Mouse (Mus musculus) ES-E14 (cell line): Measurements from ENCODE around the gene Emsy. TPM values are rescaled to one million over a fixed set of nuclear protein-coding genes. Genes with fewer than 3 reads are reported as not detected.

Experiments used
- DNase-seq: peaks from one replicate; pipeline ENCODE4 v3.0.0-alpha.2; 2013; ENCODE audit warnings: low read depth, low spot score
- H3K27ac ChIP-seq: 2 replicates; pipeline ENCODE4 v1.5.1; 2012; ENCODE audit warnings: low read depth, mild to moderate bottlenecking, low read length, moderate library complexity, mixed read lengths; ENCODE audit not compliant: poor library complexity, insufficient read depth, severe bottlenecking
- H3K36me3 ChIP-seq: 2 replicates; pipeline ENCODE4 v1.6.1; 2012; ENCODE audit warnings: mild to moderate bottlenecking, low read length, moderate library complexity, mixed read lengths; ENCODE audit not compliant: control insufficient read depth, poor library complexity, insufficient read depth, severe bottlenecking
- H3K4me1 ChIP-seq, 2 experiments: fragments of 150-350 bp in 1 of 2; sonication (generic) in 1 of 2; 2 replicates each; pipeline ENCODE4 v1.6.1; 2012; ENCODE audit warnings: low read length in 2 of 2, mild to moderate bottlenecking in 1 of 2, mixed read lengths in 1 of 2; ENCODE audit not compliant: control insufficient read depth in 2 of 2, insufficient read depth in 2 of 2, poor library complexity in 1 of 2
- H3K4me3 ChIP-seq, 2 experiments: fragments of 150-350 bp in 1 of 2; sonication (generic) in 1 of 2; 2 replicates each; pipeline ENCODE4 v1.5.1; 2012; ENCODE audit warnings: low read length in 2 of 2, low read depth in 1 of 2, mild to moderate bottlenecking in 1 of 2, mixed read lengths in 1 of 2; ENCODE audit not compliant: insufficient read depth in 1 of 2, poor library complexity in 1 of 2, severe bottlenecking in 1 of 2
- H3K9ac ChIP-seq: 2 replicates; pipeline ENCODE4 v1.6.1; 2012; ENCODE audit warnings: low read depth, mild to moderate bottlenecking, low read length, mixed read lengths; ENCODE audit not compliant: poor library complexity, insufficient read depth, severe bottlenecking
- H3K9me3 ChIP-seq: fragments of 150-350 bp; sonication (generic); 2 replicates; pipeline ENCODE4 v1.6.1; 2012; ENCODE audit warnings: low read depth, mild to moderate bottlenecking, low read length; ENCODE audit not compliant: control insufficient read depth, insufficient read depth
- CHD2 ChIP-seq: IDR thresholded peaks from 2 replicates; pipeline ENCODE4 v1.6.1; 2014; ENCODE audit warnings: mild to moderate bottlenecking, low read depth, low read length, inconsistent platforms
- HCFC1 ChIP-seq: IDR thresholded peaks from 2 replicates; pipeline ENCODE4 v1.6.1; 2012; ENCODE audit warnings: low read length, inconsistent platforms, borderline replicate concordance; ENCODE audit not compliant: insufficient read depth
- MAFK ChIP-seq: IDR thresholded peaks from 2 replicates; pipeline ENCODE4 v1.6.1; 2014; ENCODE audit warnings: mild to moderate bottlenecking, low read depth, low read length, inconsistent platforms; ENCODE audit not compliant: insufficient read depth
- ZC3H11A ChIP-seq: IDR thresholded peaks from 2 replicates; pipeline ENCODE4 v1.6.1; 2012; ENCODE audit warnings: low read depth, mild to moderate bottlenecking, inconsistent platforms, low read length, borderline replicate concordance
- ZNF384 ChIP-seq: IDR thresholded peaks from 2 replicates; pipeline ENCODE4 v1.6.1; 2012; ENCODE audit warnings: low read depth, low read length, inconsistent platforms
- in situ Hi-C, 2 experiments: fragments of 600-800 bp; cut with MboI; formaldehyde crosslinking; loops; one replicate each; pipeline ENCODE4 v1.15.1; 2025; ENCODE audit warnings: low sequenced_read_pairs in 2 of 2, inconsistent platforms in 1 of 2; ENCODE audit not compliant: unreplicated experiment in 2 of 2
- total RNA-seq: library from RNA; depleted of rRNA; stranded (reverse); fragments of 300-350 nt; gene quantifications from 2 replicates; pipeline ENCODE4 v1.2.3, GENCODE M21; 2012

Gene Emsy
- total RNA-seq, 1 experiment = 25.5 TPM

GRCm38 (mm10) chr7:98542731-98543142 is 113.8 kb downstream of the Emsy start:
- in situ Hi-C loops = no loop called here
- Histone ChIP-seq H3K4me1 (peaks cover 2 to 9% of the 10 kb centered on the region in 2 experiments; a peak in 1 of 4 replicates), H3K9ac (no peak overlapping the region), H3K9me3 (no peaks in the 10 kb centered on the region), H3K36me3 (no peaks in the 10 kb centered on the region), H3K4me3 (no peak overlapping the region), H3K27ac (no peak overlapping the region)
- TF ChIP-seq ZC3H11A (no peak), CHD2 (no peak), HCFC1 (no peak), MAFK (no peak), ZNF384 (no peak)
- no peak for DNase-seq

- no peak overlapping the region for H3K9ac ChIP-seq
- in situ Hi-C loops = no loop called here
- no peak for DNase-seq
- TF ChIP-seq ZNF384 (no peak), MAFK (no peak), CHD2 (no peak), HCFC1 (no peak), ZC3H11A (no peak)
- no peak overlapping the region for H3K27ac ChIP-seq
- H3K4me3 ChIP-seq = no peak overlapping the region
- no peaks in the 10 kb centered on the region for H3K9me3 ChIP-seq
- H3K36me3 ChIP-seq = no peaks in the 10 kb centered on the region
- H3K4me1 ChIP-seq = peaks cover 2 to 9% of the 10 kb centered on the region in 2 experiments; a peak in 1 of 4 replicates
These were observed 114.3 kb downstream of the Emsy start for GRCm38 (mm10) chr7:98542267-98542666.

- no peak for DNase-seq
- Histone ChIP-seq H3K4me3 (no peak overlapping the region), H3K9ac (no peak overlapping the region), H3K4me1 (peaks cover 2 to 9% of the 10 kb centered on the region in 2 experiments; a peak in 1 of 4 replicates), H3K27ac (no peak overlapping the region), H3K36me3 (no peaks in the 10 kb centered on the region), H3K9me3 (no peaks in the 10 kb centered on the region)
- TF ChIP-seq ZNF384 (no peak), ZC3H11A (no peak), HCFC1 (no peak), CHD2 (no peak), MAFK (no peak)
- in situ Hi-C loops = no loop called here
These were observed 115.0 kb downstream of the Emsy start for GRCm38 (mm10) chr7:98541564-98541963.

- Histone ChIP-seq H3K9me3 (no peaks in the 10 kb centered on the region), H3K36me3 (no peaks in the 10 kb centered on the region), H3K9ac (no peak overlapping the region), H3K27ac (no peak overlapping the region), H3K4me3 (no peak overlapping the region), H3K4me1 (peaks cover 2 to 9% of the 10 kb centered on the region in 2 experiments; a peak in 1 of 4 replicates)
- in situ Hi-C loops = no loop called here
- TF ChIP-seq MAFK (no peak), ZC3H11A (no peak), ZNF384 (no peak), HCFC1 (no peak), CHD2 (no peak)
- no peak for DNase-seq
These were observed 115.7 kb downstream of the Emsy start for GRCm38 (mm10) chr7:98540879-98541278.

GRCm38 (mm10) chr7:98537967-98538573 is 118.5 kb downstream of the Emsy start:
- in situ Hi-C loops = no loop called here
- no peak for DNase-seq
- Histone ChIP-seq H3K9me3 (no peaks in the 10 kb centered on the region), H3K4me1 (no peaks in the 10 kb centered on the region), H3K4me3 (no peak overlapping the region), H3K27ac (no peak overlapping the region), H3K9ac (no peak overlapping the region), H3K36me3 (no peaks in the 10 kb centered on the region)
- TF ChIP-seq MAFK (no peak), ZNF384 (no peak), HCFC1 (no peak), ZC3H11A (no peak), CHD2 (no peak)
